Mouse (Mus musculus) cerebellum, postnatal 10 days (tissue): ENCODE results near the gene Tbc1d5.

Experiments
- DNase-seq, 2 experiments: peaks; one replicate each; pipeline ENCODE4 v3.0.0; 2021; ENCODE audit warnings: mixed read lengths in 2 of 2

Gene Tbc1d5

DNA sequence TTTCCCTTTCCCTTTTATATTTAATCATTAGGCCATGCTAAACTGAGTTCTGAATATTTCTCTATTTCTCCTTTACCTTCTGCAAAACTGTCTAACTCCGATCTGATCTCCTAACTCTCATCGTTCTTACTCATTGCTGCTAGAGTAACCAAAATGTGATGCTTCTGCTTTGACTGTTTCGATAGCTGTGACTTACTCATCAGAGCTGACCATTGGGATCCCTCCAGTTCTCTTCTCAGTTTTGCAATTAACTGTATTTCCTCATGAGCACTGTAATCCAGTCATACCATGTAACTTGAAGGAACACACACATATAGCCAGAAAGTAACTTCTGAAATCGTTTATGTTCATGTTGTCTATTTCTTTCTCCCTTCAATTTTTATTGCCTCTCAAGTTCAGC lies 306.6 kb downstream of the Tbc1d5 start:
- no peak for DNase-seq

DNA sequence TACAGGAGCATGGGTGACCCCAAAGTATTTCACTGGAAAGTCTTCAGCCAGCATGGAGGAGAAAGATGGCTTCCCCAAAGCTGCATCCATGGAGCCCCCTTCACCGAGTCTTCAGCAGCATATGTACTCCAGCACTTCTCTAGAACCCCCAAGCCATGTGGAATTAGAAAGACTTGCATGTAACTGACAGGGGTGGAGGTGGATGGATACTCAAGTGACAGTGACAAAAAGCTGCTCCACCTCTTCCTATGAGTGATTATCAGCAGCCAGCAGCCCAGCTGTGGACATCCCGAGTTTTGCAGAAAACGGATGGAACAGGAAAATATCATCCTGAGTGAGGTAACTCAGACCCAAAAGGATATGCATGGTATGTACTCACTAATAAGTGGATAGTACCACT lies 311.9 kb downstream of the Tbc1d5 start:
- DNase-seq = no peak

DNA sequence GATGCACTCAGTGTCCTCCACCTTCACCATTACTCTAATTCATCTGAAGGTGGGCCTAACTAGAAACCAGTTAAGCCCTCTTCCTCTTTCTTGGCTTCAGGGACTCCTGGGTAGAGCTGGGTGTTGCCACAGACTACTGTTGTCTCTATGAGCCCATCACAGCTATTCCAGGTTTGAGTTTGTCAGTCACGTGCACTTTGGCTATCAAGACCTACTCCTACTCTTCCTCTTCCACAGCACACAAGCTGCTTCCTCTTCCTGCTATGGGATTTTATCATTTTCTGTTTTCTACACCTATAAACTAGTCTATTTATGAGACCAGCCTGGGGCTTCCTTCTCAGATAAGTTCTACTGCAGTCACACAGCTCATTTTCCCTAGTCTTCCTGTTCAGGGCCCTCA lies 314.4 kb downstream of the Tbc1d5 start:
- no peak for DNase-seq

DNA sequence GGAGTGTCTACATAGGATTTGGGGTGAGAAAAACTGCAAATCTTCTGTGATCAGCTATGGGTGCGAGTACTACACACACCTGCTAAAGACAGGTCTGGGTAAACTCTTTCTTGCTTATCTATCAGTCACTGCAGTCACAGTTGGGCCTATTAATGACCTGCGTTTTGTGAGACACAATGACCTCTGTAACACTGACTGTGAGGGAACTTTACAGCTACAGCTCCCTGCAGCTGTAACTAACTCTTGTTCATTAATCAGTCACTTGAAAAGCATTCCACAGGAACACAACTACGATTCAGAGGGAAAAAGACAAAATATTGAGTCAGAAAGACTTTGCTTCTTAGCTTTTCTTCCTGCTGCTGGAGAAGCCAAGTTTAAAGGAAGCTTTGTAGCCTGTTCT lies 325.9 kb downstream of the Tbc1d5 start:
- DNase-seq = no peak

DNA sequence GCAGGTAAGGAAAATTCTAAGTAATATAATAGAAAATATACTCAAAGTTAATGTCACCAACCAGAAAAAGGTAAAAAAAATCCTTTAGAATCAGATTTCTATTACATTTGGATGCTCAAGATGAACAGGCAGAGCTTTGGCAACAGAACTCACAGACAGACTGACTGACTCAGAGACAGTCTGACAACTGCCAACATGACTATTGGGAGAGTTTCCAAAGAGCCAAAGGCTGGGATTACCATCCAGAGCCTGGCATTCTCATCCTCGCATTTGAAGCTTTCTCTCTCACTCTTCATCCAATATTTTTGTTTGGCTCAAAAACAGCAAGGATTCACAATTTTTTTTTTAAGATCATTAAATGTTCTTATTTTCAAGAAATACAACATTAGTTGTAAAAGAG lies 327.8 kb downstream of the Tbc1d5 start:
- peak; percentile 76 to 80 for DNase-seq

DNA sequence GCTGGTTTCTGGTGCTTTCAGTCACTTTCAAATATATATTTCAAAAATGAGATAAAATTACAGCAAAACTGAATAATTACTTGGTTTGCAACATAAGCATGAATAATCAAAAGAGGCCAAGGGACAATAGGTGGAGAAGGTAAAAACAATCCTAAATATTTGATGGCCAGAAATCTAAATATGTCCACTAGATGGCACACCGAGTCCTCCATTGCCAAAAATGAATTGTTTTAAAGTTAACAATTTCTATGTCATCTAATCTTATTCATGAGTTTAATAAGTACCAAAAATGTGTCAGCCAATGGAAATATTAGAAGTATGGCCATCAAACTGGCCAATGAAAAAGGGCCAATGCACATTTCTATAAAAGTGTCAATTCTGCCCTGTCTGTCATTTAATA lies 365.1 kb downstream of the Tbc1d5 start:
- peak; percentile 31 to 41 for DNase-seq

DNA sequence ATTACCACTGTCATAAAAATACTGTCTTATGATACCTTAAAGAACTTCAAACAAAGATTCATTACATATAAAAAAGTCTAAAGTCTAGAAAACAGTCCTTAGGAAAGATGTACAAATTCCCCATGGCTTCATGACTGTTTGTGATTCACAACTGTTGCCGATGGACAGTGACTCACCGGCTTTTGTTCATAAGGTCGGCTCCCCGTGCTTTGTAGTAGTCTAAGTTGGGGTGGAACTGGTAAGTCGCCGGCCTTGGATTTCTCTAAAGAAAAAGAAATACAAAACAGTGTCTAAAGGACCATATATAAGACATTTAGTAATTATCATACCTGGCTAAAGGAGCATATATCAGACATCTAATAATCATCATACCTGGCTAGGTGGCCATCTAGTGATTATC lies 365.6 kb downstream of the Tbc1d5 start:
- no peak for DNase-seq

DNA sequence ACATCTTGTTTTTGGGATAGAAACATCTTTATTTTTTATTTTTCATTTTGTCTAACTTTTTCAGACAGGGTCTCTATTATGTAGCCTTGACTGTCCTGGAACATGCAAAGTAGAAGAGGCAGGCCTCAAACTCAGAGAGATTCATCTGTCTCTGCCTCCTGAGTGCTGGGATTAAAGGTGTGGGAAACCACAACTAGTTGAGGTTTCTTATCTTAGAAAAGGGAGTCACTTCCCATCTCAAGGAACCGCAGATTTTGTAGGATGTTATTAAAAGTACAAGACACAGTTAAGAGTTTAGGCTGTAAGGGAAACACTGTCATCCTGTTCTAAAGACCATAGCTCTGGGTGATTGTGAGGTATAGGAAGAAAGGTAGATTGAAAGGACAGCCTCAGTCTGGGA lies 373.5 kb downstream of the Tbc1d5 start:
- no peak for DNase-seq

DNA sequence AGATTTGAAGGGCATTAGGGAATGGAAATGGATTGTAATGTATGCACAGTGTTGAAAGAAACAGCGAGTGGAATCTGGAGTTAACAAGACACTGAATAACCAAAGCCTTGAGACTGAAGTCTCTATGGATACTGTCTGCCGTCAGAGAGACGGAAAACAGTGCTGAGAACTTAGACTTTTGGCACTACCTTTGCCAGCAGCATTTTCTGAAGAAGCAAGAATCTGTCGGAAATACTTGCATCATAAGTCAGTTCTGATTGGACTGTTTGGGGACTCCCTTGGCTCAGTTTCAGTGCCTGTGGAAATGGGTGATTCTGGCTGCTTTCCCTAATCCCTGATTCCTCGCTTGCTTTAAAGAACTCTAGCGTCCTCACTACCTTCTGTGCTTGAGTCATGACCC lies 375.9 kb downstream of the Tbc1d5 start:
- DNase-seq = peak in 1 of 2 experiments; percentile 14

DNA sequence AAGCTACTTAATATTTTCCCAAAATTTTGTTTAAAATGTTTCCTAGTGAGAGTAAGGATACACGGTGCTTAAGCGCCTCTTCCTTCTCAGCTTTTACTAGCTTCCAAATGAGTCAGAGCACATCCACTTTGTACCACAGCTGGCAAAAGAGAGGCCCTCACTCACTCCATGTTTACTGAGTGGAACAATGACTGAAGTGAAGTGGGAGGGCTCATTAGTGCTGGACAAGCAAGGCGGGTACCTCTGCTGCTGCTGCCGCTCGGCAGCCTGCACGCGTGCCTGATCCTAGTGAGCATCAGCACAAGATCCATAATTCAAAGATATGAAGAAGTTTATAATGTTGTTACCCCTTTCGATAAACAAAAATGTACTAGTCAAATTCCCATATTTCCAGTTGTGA lies 376.8 kb downstream of the Tbc1d5 start:
- no peak for DNase-seq

DNA sequence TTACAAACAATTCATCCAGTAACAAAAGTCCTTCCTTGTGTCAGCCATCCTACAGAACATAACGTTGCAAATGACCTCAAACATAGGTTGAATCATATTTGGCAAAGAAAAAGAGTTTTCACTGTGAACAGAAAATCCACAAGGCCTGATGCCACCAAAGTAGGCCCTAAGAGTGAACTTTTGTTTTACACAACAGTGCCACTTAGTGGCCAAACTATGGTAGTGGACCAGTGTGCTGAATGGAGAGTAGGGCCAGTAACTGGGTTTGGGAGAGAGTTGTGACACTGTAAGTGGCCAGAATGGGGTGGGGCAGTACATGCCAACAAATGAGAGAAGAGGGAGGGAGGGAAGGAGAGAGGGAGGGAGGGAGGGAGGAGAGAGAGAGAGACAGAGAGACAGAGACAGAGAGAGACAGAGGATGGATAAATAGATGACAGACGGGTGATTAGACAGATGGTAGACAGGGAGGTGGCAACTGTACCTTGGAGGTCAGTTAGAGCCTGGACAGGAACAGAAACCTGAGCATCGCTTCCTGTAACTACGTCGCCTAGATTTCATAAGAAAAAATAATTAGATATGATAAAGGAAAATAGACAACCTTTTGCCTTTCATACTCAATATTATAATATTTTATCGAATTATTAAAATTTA lies 383.6 kb downstream of the Tbc1d5 start:
- peak; percentile 83 to 84 for DNase-seq

DNA sequence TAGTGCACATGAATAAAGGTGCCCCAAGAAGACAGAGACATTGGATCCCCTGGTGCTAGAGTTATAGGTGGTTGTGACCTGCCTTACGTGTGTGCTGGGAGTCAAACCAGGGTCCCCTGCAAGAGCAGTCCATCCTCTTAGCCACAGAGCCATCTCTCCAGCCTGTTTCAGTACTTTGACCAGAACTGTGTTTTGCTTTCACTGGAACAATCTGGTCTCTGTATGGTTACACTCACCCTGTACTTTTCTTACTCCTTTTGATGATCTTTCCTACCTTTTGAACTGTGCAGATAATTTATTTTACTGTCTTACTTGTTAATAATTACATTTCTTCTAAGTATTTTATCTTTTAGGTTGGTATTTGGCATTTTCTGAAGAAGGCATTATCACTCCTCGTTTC lies 387.5 kb downstream of the Tbc1d5 start:
- DNase-seq = no peak

DNA sequence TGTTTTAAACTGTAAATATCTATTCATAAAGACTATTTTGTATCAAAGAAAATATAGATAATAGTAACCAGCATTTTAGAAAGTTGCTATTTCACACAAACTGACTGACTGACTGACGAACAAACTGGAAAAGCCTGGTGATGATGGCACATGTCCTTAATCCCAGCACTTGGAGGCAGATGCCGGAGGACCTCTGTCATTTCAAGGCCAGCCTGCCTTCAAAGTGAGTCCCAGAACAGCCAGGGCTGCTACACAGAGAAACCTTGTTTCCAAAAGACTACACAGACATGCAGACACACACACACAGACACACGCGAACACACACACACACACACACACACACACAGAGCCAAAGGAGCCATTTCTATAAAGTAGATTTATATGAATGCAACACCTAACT lies 390.3 kb downstream of the Tbc1d5 start:
- no peak for DNase-seq

DNA sequence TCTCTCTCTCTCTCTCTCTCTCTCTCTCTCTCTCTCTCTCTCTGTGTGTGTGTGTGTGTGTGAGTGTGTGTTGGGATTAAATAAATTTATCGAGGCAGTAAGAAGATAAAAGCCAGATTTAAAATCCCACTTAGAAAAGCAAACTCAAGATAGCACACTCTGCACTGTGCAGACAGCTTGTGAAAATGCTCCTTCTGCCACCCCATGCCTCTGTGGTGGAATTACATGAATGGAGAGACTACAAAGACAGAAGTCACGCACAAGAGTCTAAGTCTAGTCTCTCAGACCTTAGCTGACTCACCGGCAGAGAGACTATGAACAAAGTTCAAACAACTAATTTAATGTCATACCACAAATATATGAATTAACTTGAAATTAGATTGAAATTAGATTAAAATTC lies 403.9 kb downstream of the Tbc1d5 start:
- peak; percentile 36 to 41 for DNase-seq

DNA sequence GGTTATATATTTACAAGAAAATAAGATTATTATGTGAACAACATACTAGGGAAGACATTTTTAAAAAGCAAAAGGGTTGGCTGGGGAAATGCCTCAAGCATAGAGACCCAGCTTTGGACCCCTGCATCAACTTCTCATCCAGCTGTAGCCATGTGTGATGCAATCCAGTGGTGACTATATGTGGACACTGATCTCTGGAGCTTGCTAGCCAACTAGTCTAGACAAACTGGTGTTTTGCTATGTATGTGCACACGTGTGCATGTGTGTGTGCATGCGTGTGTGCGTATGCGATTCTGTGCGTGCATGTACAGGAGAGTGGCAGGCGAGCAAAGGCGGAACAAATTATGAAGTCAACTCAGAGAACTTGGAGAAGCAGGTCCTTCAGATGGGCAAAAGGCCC lies 414.8 kb downstream of the Tbc1d5 start:
- DNase-seq = no peak

DNA sequence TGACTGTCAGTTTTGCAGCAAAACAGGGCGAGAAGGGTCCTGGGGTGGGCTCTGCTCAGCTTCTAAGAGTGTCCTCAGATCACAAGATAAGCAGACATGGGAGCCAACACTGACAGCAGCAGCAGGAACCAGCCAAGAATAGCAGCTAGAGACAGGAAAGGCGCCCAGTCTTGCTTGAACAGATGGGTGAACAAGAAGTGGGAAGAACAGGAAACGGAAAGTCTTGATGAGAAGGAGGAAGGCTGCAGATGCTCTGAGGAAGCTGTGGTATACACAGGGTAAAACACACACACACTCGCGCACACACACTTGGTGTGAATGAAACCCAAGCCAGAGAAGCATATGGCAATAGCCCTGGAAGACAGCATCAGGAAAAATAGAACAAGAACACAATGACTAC lies 415.7 kb downstream of the Tbc1d5 start:
- DNase-seq = peak; percentile 63 to 66

DNA sequence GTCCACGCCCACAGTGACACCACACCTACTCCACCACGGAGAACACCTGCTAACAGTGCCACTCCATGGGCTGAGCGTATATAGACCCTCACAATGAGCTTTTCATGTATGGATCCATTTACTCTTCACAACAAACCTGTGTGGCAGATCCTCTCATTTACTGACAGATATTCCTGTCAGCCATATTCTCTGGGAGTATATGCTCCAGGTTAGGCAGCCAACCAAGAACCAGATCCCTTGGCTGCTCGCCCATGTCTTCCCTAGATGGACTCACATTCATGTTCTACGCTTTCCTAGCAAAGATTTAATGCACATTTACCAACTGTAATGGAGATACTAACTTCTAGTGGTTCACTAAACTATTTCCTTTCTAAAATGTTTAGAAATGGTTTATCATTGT lies 416.9 kb downstream of the Tbc1d5 start:
- peak; percentile 64 to 69 for DNase-seq

DNA sequence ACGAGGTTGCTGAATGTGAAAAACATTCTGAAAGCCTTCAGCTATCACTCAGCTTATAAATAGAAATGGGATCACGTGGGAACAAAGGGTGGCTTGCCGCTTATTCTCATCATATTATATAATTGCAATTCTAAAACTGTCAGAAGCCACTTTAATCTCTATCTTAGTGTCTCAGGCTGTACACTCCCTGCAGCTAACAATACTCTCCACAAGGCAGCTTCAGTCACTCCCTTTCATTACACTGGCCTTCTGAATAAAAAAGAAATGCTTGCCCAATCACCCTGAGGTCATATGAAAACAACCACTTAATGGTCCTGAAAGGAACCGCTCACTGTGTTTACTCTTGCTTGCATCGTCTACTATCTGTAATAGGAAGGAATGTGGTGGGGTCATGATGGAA lies 418.1 kb downstream of the Tbc1d5 start:
- no peak for DNase-seq

DNA sequence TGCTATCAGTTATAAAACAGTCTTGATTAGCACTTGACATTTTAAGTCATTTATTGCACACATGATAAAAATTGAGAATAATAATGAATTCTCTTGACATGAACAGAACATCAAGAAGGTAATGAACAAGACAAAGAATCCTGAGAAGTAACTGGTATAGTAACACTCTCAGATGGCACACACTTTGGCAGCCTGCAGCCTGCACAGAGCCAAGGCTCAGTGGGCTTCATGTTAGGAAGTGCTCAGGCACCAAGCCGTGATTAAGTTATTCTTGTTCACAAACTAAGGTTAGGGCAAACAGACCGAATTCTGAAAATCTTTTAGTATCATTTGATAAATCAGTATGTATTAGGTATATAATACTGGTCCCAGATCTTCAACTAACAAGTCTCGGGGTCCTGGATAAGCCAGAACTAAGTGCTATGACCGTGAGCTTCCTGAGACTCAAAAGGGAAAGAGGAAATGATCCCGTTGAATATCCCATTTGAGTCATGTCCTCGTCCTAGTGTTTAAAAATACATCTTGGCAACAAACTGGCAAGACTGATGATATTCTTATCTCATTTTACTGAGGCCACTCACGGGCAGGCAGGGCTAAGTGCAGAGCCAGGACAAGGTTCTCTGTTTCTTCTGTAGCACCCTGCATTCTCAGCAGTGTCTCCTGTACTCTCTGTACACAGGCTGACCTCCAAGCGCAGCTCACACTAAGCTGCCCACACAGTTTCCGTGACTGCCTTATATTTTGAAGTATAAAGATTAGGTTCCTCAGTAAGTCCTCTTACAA lies 425.6 kb downstream of the Tbc1d5 start:
- DNase-seq = peak; percentile 66 to 78

DNA sequence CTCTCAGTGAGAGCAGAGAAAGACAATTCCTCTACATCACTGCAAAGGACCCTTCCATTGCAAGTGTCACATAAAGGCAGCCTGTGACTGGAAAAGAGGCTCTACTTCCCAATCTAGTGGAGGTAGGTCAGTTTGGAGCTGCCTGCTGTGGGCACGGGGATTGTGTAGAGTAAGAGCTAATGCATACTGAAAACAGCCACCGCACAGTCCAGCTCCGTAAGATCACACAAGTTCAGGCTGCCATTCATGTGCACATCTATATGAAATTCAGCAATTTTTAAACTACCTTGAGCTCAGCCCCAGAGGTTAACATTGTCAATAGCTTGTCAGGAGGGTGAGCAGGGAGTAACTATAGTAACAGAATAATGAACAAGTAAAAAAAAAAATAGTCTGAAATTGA lies 426.4 kb downstream of the Tbc1d5 start:
- DNase-seq = no peak

DNA sequence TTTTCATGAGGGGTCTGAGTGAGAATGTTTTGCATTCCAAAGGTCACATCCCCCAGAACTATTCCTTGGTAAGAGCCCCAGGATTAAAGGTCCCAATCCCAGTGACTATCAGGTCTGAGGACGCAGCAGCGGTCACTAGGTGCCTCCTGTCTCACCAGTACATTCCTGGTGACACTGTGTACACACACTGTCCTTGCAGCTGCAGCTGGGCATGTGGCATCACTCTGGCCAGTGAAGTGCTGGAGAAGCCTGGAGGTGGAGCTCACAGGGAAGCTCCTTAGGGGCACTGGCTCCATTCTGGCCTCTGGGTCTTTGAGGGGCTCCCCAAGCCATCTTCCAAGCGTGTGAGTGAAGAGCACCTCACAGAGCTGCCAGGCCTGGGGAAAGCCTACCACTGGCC lies 427.2 kb downstream of the Tbc1d5 start:
- DNase-seq = no peak

DNA sequence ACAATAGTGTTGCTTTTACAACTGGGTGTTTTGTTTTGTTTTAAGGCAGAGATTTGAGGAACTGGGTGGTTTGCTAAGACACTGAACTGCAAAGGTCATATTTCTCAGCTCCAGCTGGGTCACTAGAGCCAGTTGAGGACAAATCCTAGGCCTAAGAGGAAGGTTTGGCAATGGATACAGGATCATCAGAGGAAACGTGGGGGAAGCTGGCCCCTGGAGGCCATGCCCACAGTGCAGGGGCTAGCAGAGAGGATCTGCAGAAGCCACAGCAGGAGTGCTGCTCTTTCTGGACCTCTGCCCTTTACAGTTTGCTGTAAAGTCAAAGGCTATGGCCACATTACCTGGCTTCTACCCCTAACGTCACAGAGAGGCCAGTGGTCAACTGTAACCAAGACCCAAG lies 428.3 kb downstream of the Tbc1d5 start:
- DNase-seq = no peak

DNA sequence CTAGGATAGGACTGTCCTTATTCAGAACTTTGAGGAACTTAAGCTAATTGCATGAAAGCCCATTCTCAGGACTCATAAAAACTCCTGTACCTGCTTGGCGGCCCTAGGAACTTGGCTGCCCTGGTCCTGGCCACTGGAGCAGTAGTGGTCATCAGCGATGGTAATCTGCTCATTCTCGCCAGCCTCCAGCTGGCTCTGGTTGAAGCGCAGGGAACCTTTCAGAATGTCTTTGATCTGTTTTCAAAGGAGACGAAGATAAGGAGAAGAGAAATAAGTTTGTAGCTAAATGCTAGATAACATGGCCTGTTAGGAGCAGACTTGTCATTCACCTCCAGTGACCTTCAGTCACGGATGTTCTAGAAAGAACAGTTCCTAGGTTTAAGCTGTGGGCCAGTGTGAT lies 437.8 kb downstream of the Tbc1d5 start:
- DNase-seq = no peak

DNA sequence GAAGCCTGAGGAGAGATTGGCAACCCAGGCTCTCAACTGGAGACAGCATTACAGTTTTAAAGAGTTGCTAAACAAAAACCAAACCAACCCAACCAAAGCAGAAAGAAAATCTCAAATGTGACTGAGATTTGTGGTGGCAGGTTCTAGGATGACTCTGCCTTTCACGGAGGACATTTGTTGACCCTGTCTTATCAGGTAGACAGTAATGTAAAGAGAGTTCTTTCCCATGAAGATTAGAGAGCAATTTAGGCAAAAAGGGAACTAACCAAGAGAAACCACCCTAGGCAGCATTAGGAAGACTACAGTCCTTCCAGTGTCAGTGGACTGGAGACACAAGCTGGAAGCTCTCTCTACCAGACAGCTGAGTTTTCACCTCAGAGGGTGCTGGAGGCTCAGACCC lies 438.3 kb downstream of the Tbc1d5 start:
- no peak for DNase-seq

DNA sequence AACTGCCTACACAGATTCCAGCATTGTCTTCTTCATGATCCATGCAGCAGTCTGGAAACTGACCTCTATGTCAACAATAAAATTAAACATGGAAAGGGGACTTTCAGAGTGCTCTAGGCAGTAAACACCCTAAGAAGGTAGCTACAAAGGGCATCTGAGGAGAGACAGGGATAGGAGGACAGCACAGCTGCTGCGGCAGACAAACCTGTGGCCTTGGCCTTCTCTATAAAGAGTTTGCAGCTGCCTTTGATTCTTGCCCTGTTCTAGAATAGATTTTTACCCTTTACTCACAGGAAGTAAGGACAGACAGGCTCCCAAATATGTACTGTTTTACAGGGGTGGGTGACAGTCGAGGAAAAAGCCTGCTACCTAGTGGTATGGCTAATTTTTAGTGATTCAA lies 440.7 kb downstream of the Tbc1d5 start:
- DNase-seq = no peak
